Mouse (Mus musculus): ENCODE measurements around the gene Eps8l3. TPM values are rescaled to one million over a fixed set of nuclear protein-coding genes. Genes with fewer than 3 reads are reported as not detected.
A peak's percentile ranks its signal among the peaks of the same experiment; 100 is the strongest.

Gene Eps8l3
- total and polyA plus RNA-seq, 3 experiments: 0.12 TPM; not detected in 2

GRCm38 (mm10) chr3:107939830-107940229 is 62.8 kb downstream of the Eps8l3 start:
- H3K36me3 ChIP-seq (ENCODE audit: control insufficient read depth in 1 of 2, insufficient read depth in 2 of 2, low read length in 2 of 2): no peaks in the 10 kb centered on the region
- H3K27ac ChIP-seq (ENCODE audit: control insufficient read depth, low read depth, low read length): no peak overlapping the region
- H3K9ac ChIP-seq (ENCODE audit: control insufficient read depth, low read depth, low read length, poor library complexity, severe bottlenecking): no peak overlapping the region
- no peaks in the 10 kb centered on the region for H3K9me3 ChIP-seq (replicated peaks; ENCODE audit: insufficient read depth, low read length)
- H3K4me1 ChIP-seq (ENCODE audit: control insufficient read depth in 1 of 2, insufficient read depth in 2 of 2, low read length in 2 of 2): no peaks in the 10 kb centered on the region
- no peak for TF ChIP-seq MAZ (IDR thresholded peaks at IDR 0.05; ENCODE audit: low read depth, low read length)
- no peak for TF ChIP-seq UBTF (IDR thresholded peaks at IDR 0.05; ENCODE audit: borderline replicate concordance, insufficient read depth, low read depth, low read length)
- no peak for TF ChIP-seq MYC (IDR thresholded peaks at IDR 0.05; ENCODE audit: low read depth, low read length)
- no peak for TF ChIP-seq GATA1 (IDR thresholded peaks at IDR 0.05; ENCODE audit: low read depth, low read length)
- no peak for TF ChIP-seq RCOR1 (IDR thresholded peaks at IDR 0.05; ENCODE audit: low read depth, low read length)
- TF ChIP-seq TCF12 (IDR thresholded peaks at IDR 0.05; ENCODE audit: low read depth, low read length): no peak
- no peak for TF ChIP-seq E2F4 (IDR thresholded peaks at IDR 0.05; ENCODE audit: borderline replicate concordance, low read depth, low read length)
- no peak for TF ChIP-seq USF1 (IDR thresholded peaks at IDR 0.05; ENCODE audit: low read depth, low read length)
- TF ChIP-seq NRF1 (IDR thresholded peaks at IDR 0.05; ENCODE audit: insufficient read depth, low read depth, low read length, poor library complexity, severe bottlenecking): no peak
- no peak for TF ChIP-seq EP300 (IDR thresholded peaks at IDR 0.05; ENCODE audit: low read depth in 1 of 2, low read length in 2 of 2)
- no peak for TF ChIP-seq GABPA (IDR thresholded peaks at IDR 0.05; ENCODE audit: low read depth, low read length)
- TF ChIP-seq ZNF384 (IDR thresholded peaks at IDR 0.05; ENCODE audit: low read depth, low read length): no peak
- no peak for TF ChIP-seq NELFE (IDR thresholded peaks at IDR 0.05; ENCODE audit: low read depth, low read length)
- TF ChIP-seq POLR2AphosphoS5 (IDR thresholded peaks at IDR 0.05; ENCODE audit: borderline replicate concordance, low read depth, low read length): no peak
- no peak for TF ChIP-seq SIN3A (IDR thresholded peaks at IDR 0.05; ENCODE audit: low read length)
- TF ChIP-seq ETS1 (IDR thresholded peaks at IDR 0.05; ENCODE audit: low read depth, low read length): no peak
- no peak for TF ChIP-seq POLR2A (IDR thresholded peaks at IDR 0.05; ENCODE audit: control insufficient read depth in 1 of 2, insufficient read depth in 1 of 2, low read depth in 1 of 2, low read length in 2 of 2, poor library complexity in 1 of 2)
- H3K27me3 ChIP-seq (ENCODE audit: control insufficient read depth in 1 of 2, insufficient read depth in 2 of 2, low read length in 2 of 2): peaks cover 0 to 1% of the 10 kb centered on the region in 2 experiments; a peak in 2 of 4 replicates
- H3K79me2 ChIP-seq (ENCODE audit: control insufficient read depth, insufficient read depth, low read length, poor library complexity): no peaks in the 10 kb centered on the region
- DNase-seq (ENCODE audit: low read depth, low spot score): peak; percentile 49
- H3K4me3 ChIP-seq (ENCODE audit: control insufficient read depth in 1 of 2, insufficient read depth in 1 of 2, low read depth in 2 of 2, low read length in 2 of 2): no peak overlapping the region

DNA sequence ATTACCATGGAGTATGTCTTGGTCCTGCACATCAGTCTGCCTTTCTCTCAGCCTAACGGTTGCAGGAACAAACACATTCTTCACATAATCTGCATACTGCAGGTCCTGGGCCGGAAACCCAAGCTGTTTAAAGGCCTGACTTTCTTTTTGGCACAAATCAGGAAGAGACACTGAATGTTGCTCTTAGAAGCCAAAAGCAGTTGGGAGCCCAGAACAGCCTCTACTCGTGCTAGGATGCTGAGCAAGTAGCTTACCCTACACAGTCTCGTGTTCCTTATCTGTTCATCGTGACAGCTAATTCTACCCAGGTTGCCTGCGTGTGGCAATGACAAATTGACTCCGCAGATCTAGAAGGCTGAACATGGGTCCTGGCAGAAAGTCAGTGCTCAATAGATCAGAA is 63.5 kb downstream of the Eps8l3 start:
- TF ChIP-seq SIN3A (IDR thresholded peaks at IDR 0.05; ENCODE audit: low read length) (no peak), TCF12 (IDR thresholded peaks at IDR 0.05; ENCODE audit: low read depth, low read length) (no peak), MAX (IDR thresholded peaks at IDR 0.05; ENCODE audit: low read length) (no peak), TAL1 (IDR thresholded peaks at IDR 0.05; ENCODE audit: low read length) (no peak), USF2 (IDR thresholded peaks at IDR 0.05; ENCODE audit: borderline replicate concordance in 1 of 2, insufficient read depth in 1 of 2, low read depth in 1 of 2, low read length in 2 of 2) (no peak), MYC (IDR thresholded peaks at IDR 0.05; ENCODE audit: low read depth, low read length) (no peak), RCOR1 (IDR thresholded peaks at IDR 0.05; ENCODE audit: low read depth, low read length) (no peak), MAZ (IDR thresholded peaks at IDR 0.05; ENCODE audit: low read depth, low read length) (no peak), MYB (IDR thresholded peaks at IDR 0.05; ENCODE audit: low read depth, low read length) (no peak), ZMIZ1 (IDR thresholded peaks at IDR 0.05; ENCODE audit: low read depth, low read length) (no peak), HCFC1 (IDR thresholded peaks at IDR 0.05; ENCODE audit: low read depth, low read length) (no peak), SMC3 (IDR thresholded peaks at IDR 0.05; ENCODE audit: low read depth, low read length) (no peak)
- H3K27me3 ChIP-seq (ENCODE audit: control insufficient read depth in 1 of 2, insufficient read depth in 2 of 2, low read length in 2 of 2): peaks cover 0 to 1% of the 10 kb centered on the region in 2 experiments; a peak in 2 of 4 replicates

More for the DNA sequence above, 63.5 kb downstream of the Eps8l3 start:
- no peak for DNase-seq (ENCODE audit: low read depth, low spot score)
- no peak overlapping the region for H3K4me3 ChIP-seq (ENCODE audit: control insufficient read depth in 1 of 2, insufficient read depth in 1 of 2, low read depth in 2 of 2, low read length in 2 of 2)
- H3K4me1 ChIP-seq (ENCODE audit: control insufficient read depth in 1 of 2, insufficient read depth in 2 of 2, low read length in 2 of 2): no peaks in the 10 kb centered on the region
- H3K79me2 ChIP-seq (ENCODE audit: control insufficient read depth, insufficient read depth, low read length, poor library complexity): no peaks in the 10 kb centered on the region
- H3K36me3 ChIP-seq (ENCODE audit: control insufficient read depth in 1 of 2, insufficient read depth in 2 of 2, low read length in 2 of 2): no peaks in the 10 kb centered on the region
- no peak overlapping the region for H3K27ac ChIP-seq (ENCODE audit: control insufficient read depth, low read depth, low read length)
- no peaks in the 10 kb centered on the region for H3K9me3 ChIP-seq (replicated peaks; ENCODE audit: insufficient read depth, low read length)
- H3K9ac ChIP-seq (ENCODE audit: control insufficient read depth, low read depth, low read length, poor library complexity, severe bottlenecking): no peak overlapping the region
